Mouse (Mus musculus): ENCODE results near the gene Hes5.

Hes5 gene

GRCm38 (mm10) chr4:154960690-154961225, at the start of gene Hes5:
Gene Hes5 (plus strand): TSS chr4:154960923.
- DNase-seq, result peak in 1 of 2 experiments; percentile 20

GRCm38 (mm10) chr4:154911644-154912043, 49.1 kb upstream of the Hes5 start:
- DNase-seq, result no peak

- DNase-seq, result no peak
These were observed 46.9 kb upstream of the Hes5 start for GRCm38 (mm10) chr4:154913845-154914244.

- no peak for DNase-seq
These were observed 46.5 kb upstream of the Hes5 start for GRCm38 (mm10) chr4:154914252-154914651.

- DNase-seq, result peak; percentile 54 to 56
These were observed 46.0 kb upstream of the Hes5 start for GRCm38 (mm10) chr4:154914707-154915106.

GRCm38 (mm10) chr4:154915286-154915685, 45.4 kb upstream of the Hes5 start:
- DNase-seq, result peak; percentile 31 to 50

- DNase-seq, result no peak
These were observed 44.1 kb upstream of the Hes5 start for GRCm38 (mm10) chr4:154916662-154917061.

- no peak for DNase-seq
These were observed 38.4 kb upstream of the Hes5 start for GRCm38 (mm10) chr4:154922291-154922690.

- DNase-seq, result no peak
These were observed 37.8 kb upstream of the Hes5 start for GRCm38 (mm10) chr4:154922931-154923330.

GRCm38 (mm10) chr4:154925413-154925812, 35.3 kb upstream of the Hes5 start:
- DNase-seq, result peak in 1 of 2 experiments; percentile 66

GRCm38 (mm10) chr4:154926969-154927898, 33.5 kb upstream of the Hes5 start:
- no peak for DNase-seq

- peak; percentile 49 to 59 for DNase-seq
These were observed 32.8 kb upstream of the Hes5 start for GRCm38 (mm10) chr4:154927899-154928337.

- DNase-seq, result no peak
These were observed 32.2 kb upstream of the Hes5 start, which contains the start of gene Tnfrsf14 for GRCm38 (mm10) chr4:154928395-154929087. Gene Tnfrsf14 (minus strand): TSS chr4:154928563.

GRCm38 (mm10) chr4:154929088-154929660, 31.5 kb upstream of the Hes5 start:
- DNase-seq, result peak; percentile 32 to 51

- DNase-seq, result no peak
These were observed 27.3 kb upstream of the Hes5 start for GRCm38 (mm10) chr4:154933306-154933907.

GRCm38 (mm10) chr4:154934800-154935199, 25.9 kb upstream of the Hes5 start:
- DNase-seq, result no peak

GRCm38 (mm10) chr4:154935788-154936187, 24.9 kb upstream of the Hes5 start:
- DNase-seq, result no peak

- no peak for DNase-seq
These were observed 24.0 kb upstream of the Hes5 start for GRCm38 (mm10) chr4:154936542-154937255.

GRCm38 (mm10) chr4:154937746-154938145, 23.0 kb upstream of the Hes5 start:
- DNase-seq, result no peak

- DNase-seq, result no peak
These were observed 20.6 kb upstream of the Hes5 start for GRCm38 (mm10) chr4:154940156-154940555.

- DNase-seq, result no peak
These were observed 18.9 kb upstream of the Hes5 start for GRCm38 (mm10) chr4:154941831-154942230.

Data from kidney, postnatal 36 days (tissue).